23 mouse cellular contexts compared by ENCODE assay signal in the genomic region with DNA sequence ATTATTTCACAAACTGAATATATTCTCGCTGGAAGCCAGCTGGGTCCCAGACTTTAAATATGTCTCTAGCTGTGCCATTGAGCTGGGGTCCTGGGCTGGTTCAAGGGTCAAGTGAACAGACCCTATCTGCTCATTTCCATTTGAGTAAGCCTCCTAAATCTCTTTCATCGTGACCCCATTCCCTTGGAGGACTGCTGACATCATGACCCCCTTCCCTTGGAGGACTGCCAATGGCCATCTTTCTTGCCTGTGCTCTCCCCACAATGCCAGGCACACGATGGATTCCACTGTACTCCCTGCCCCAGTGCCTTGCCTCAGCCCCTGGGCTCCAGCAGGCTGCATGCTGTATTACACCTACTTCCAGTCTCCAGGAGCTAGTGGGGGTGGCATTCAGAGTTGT.
DNase-seq lines count a peak whose midpoint lies in the region; ATAC-seq and TF ChIP-seq lines count a peak whose summit lies in the region.
"Had no signal": no experiment of that assay in that cellular context is flagged by ENCODE, and none has a peak within 500 bp of the region (broad histone marks: within the 10 kb centered on the region; RNA-seq: fewer than 3 reads in every experiment).

No protein-coding gene starts in this region.

- no peak overlapping the region for H3K27ac ChIP-seq in forebrain, embryonic 14.5 days (ENCODE audit: low read depth, low read length)
- no peak overlapping the region for H3K27ac ChIP-seq in forebrain, embryonic 15.5 days (replicated peaks)
- no peak overlapping the region for H3K27ac ChIP-seq in kidney, postnatal 0 days
- H3K27ac ChIP-seq: heart, adult 2 months; hindbrain, embryonic 15.5 days; intestine, embryonic 15.5 days; limb, embryonic 10.5 days; midbrain, embryonic 12.5 days; neural tube, embryonic 12.5 days; stomach, embryonic 15.5 days had no signal

- H3K9me3 ChIP-seq in forebrain, embryonic 14.5 days (replicated peaks; ENCODE audit: control insufficient read depth, low read length), result 0 out of 2 replicates have a peak, but pooled peaks cover 2% of the 10 kb centered on the region
- H3K9me3 ChIP-seq in forebrain, embryonic 15.5 days, result no peaks in the 10 kb centered on the region
- H3K9me3 ChIP-seq in kidney, postnatal 0 days (replicated peaks; ENCODE audit: low read length), result no peaks in the 10 kb centered on the region
- H3K9me3 ChIP-seq: hindbrain, embryonic 15.5 days; intestine, embryonic 15.5 days; limb, embryonic 10.5 days; midbrain, embryonic 12.5 days; neural tube, embryonic 12.5 days; stomach, embryonic 15.5 days had no signal

- peaks cover 12% of the 10 kb centered on the region; the same call in 1 of the 2 replicates for H3K4me1 ChIP-seq in forebrain, embryonic 14.5 days (ENCODE audit: control insufficient read depth, insufficient read depth, low read length)
- H3K4me1 ChIP-seq in forebrain, embryonic 15.5 days, result peaks cover 9% of the 10 kb centered on the region
- no peaks in the 10 kb centered on the region for H3K4me1 ChIP-seq in kidney, postnatal 0 days (replicated peaks; ENCODE audit: insufficient read depth, low read length)
- H3K4me1 ChIP-seq: intestine, embryonic 15.5 days; limb, embryonic 10.5 days; midbrain, embryonic 12.5 days; neural tube, embryonic 12.5 days; stomach, embryonic 15.5 days had no signal

- no peak for TF ChIP-seq CTCF in kidney, postnatal 0 days (IDR thresholded peaks at IDR 0.05; ENCODE audit: low read depth)

- H3K9ac ChIP-seq in forebrain, embryonic 14.5 days (ENCODE audit: low read length), result no peak overlapping the region
- no peak overlapping the region for H3K9ac ChIP-seq in forebrain, embryonic 15.5 days (replicated peaks)
- no peak overlapping the region for H3K9ac ChIP-seq in kidney, postnatal 0 days (ENCODE audit: low read depth, low read length)
- H3K9ac ChIP-seq: hindbrain, embryonic 15.5 days; intestine, embryonic 15.5 days; midbrain, embryonic 12.5 days; neural tube, embryonic 12.5 days; stomach, embryonic 15.5 days had no signal

- no peak overlapping the region for H3K4me2 ChIP-seq in forebrain, embryonic 14.5 days (ENCODE audit: low read length)
- no peak overlapping the region for H3K4me2 ChIP-seq in forebrain, embryonic 15.5 days (replicated peaks)
- no peak overlapping the region for H3K4me2 ChIP-seq in kidney, postnatal 0 days (ENCODE audit: low read length)
- H3K4me2 ChIP-seq: hindbrain, embryonic 15.5 days; intestine, embryonic 15.5 days; midbrain, embryonic 12.5 days; neural tube, embryonic 12.5 days; stomach, embryonic 15.5 days had no signal

- DNase-seq in forebrain, embryonic 14.5 days (ENCODE audit: low spot score), result peak; percentile 15
- DNase-seq in kidney, postnatal 0 days (ENCODE audit: low spot score), result peak; percentile 14
- no peak for DNase-seq in kidney, adult 11 months
- peak; percentile 20 for DNase-seq in Muller cell, postnatal 12 days (ENCODE audit: inconsistent ontology term)
- DNase-seq in embryo, embryonic 9.5 days (ENCODE audit: extremely low spot score), result peak; percentile 8
- DNase-seq in frontal cortex, adult 2 months (ENCODE audit: extremely low spot score in 1 of 2, low spot score in 1 of 2), result no peak
- DNase-seq in lung, postnatal 10 days, result no peak
- DNase-seq: adrenal gland, postnatal 25 days; cerebellum, adult 9-10 months; gastrocnemius, postnatal 25 days; heart, adult 2 months; right cerebral cortex, adult 18-20 months; right cerebral cortex, postnatal 4 days; thymus, postnatal 25 days had no signal

- no peaks in the 10 kb centered on the region for H3K27me3 ChIP-seq in forebrain, embryonic 14.5 days (replicated peaks; ENCODE audit: control insufficient read depth, insufficient read depth, low read length)
- no peaks in the 10 kb centered on the region for H3K27me3 ChIP-seq in forebrain, embryonic 15.5 days
- H3K27me3 ChIP-seq in kidney, postnatal 0 days (ENCODE audit: insufficient read depth, low read length), result no peaks in the 10 kb centered on the region
- H3K27me3 ChIP-seq: hindbrain, embryonic 15.5 days; intestine, embryonic 15.5 days; midbrain, embryonic 12.5 days; neural tube, embryonic 12.5 days; stomach, embryonic 15.5 days had no signal

- no peaks in the 10 kb centered on the region for H3K36me3 ChIP-seq in forebrain, embryonic 14.5 days (ENCODE audit: control insufficient read depth, insufficient read depth, low read length)
- H3K36me3 ChIP-seq in forebrain, embryonic 15.5 days, result no peaks in the 10 kb centered on the region
- no peaks in the 10 kb centered on the region for H3K36me3 ChIP-seq in kidney, postnatal 0 days (ENCODE audit: insufficient read depth, low read length)
- H3K36me3 ChIP-seq: hindbrain, embryonic 15.5 days; intestine, embryonic 15.5 days; limb, embryonic 10.5 days; midbrain, embryonic 12.5 days; neural tube, embryonic 12.5 days; stomach, embryonic 15.5 days had no signal

- no peak for ATAC-seq in forebrain, embryonic 14.5 days
- no peak for ATAC-seq in forebrain, embryonic 15.5 days (replicated peaks)
- no peak for ATAC-seq in kidney, postnatal 0 days (replicated peaks; ENCODE audit: low FRiP score, low read depth)
- ATAC-seq: forebrain, embryonic 16.5 days; intestine, embryonic 15.5 days; lung, postnatal 0 days had no signal

- no peak overlapping the region for H3K4me3 ChIP-seq in forebrain, embryonic 14.5 days (ENCODE audit: low read depth, low read length)
- H3K4me3 ChIP-seq in forebrain, embryonic 15.5 days, result no peak overlapping the region
- H3K4me3 ChIP-seq in kidney, postnatal 0 days (replicated peaks; ENCODE audit: low read depth, low read length), result no peak overlapping the region
- H3K4me3 ChIP-seq: heart, adult 2 months; hindbrain, embryonic 15.5 days; intestine, embryonic 15.5 days; limb, embryonic 10.5 days; midbrain, embryonic 12.5 days; neural tube, embryonic 12.5 days; stomach, embryonic 15.5 days had no signal

- 34% methylated on average over 3 of the region's 3 CpGs for WGBS in forebrain, embryonic 14.5 days
- WGBS in forebrain, embryonic 15.5 days, result 28% methylated on average over 3 of the region's 3 CpGs
- WGBS in kidney, postnatal 0 days, result 45% methylated on average over 3 of the region's 3 CpGs

Comparison
In these comparisons a context has a peak if more than half of its experiments do, and no peak if none do; other contexts are left out.
1. DNase-seq: peak in forebrain, embryonic 14.5 days (single experiment), kidney, postnatal 0 days (single experiment), Muller cell, postnatal 12 days (single experiment) and embryo, embryonic 9.5 days (single experiment); none in kidney, adult 11 months (single experiment), frontal cortex, adult 2 months (0 of 2) and lung, postnatal 10 days (single experiment).